Mouse (Mus musculus): Measurements from ENCODE around the gene Trpm3. TPM values are rescaled to one million over a fixed set of nuclear protein-coding genes. Genes with fewer than 3 reads are reported as not detected.

Gene Trpm3
- polyA plus RNA-seq, 1 experiment = 0.22 TPM

- peaks cover 1% of the 10 kb centered on the region for H3K4me1 ChIP-seq (ENCODE audit: control insufficient read depth, insufficient read depth, low read length)
- TF ChIP-seq POLR2A (IDR thresholded peaks at IDR 0.05; ENCODE audit: insufficient read depth, low read length) = no peak
- no peak for TF ChIP-seq EP300 (IDR thresholded peaks at IDR 0.05; ENCODE audit: insufficient read depth, low read depth, low read length)
- TF ChIP-seq CTCF (IDR thresholded peaks at IDR 0.05; ENCODE audit: low read depth, low read length) = no peak
- H3K27ac ChIP-seq (ENCODE audit: insufficient read depth, low read length) = no peak overlapping the region
- H3K36me3 ChIP-seq (ENCODE audit: control insufficient read depth, insufficient read depth, low read length, poor library complexity, severe bottlenecking) = no peaks in the 10 kb centered on the region
- H3K27me3 ChIP-seq (ENCODE audit: control insufficient read depth, insufficient read depth, low read length, poor library complexity, severe bottlenecking) = no peaks in the 10 kb centered on the region
- no peaks in the 10 kb centered on the region for H3K9me3 ChIP-seq (replicated peaks; ENCODE audit: control insufficient read depth, insufficient read depth, low read length, poor library complexity, severe bottlenecking)
- H3K4me3 ChIP-seq (ENCODE audit: low read depth, low read length) = no peak overlapping the region
- no peak overlapping the region for H3K9ac ChIP-seq (ENCODE audit: low read depth, poor library complexity, severe bottlenecking)
Measured at GRCm38 (mm10) chr19:22920949-22921348, 782.1 kb downstream of the Trpm3 start.

- Histone ChIP-seq H3K9me3 (replicated peaks; ENCODE audit: control insufficient read depth, insufficient read depth, low read length, poor library complexity, severe bottlenecking) (no peaks in the 10 kb centered on the region), H3K9ac (ENCODE audit: low read depth, poor library complexity, severe bottlenecking) (no peak overlapping the region), H3K36me3 (ENCODE audit: control insufficient read depth, insufficient read depth, low read length, poor library complexity, severe bottlenecking) (no peaks in the 10 kb centered on the region), H3K27ac (ENCODE audit: insufficient read depth, low read length) (no peak overlapping the region), H3K4me3 (ENCODE audit: low read depth, low read length) (no peak overlapping the region), H3K4me1 (ENCODE audit: control insufficient read depth, insufficient read depth, low read length) (no peaks in the 10 kb centered on the region), H3K27me3 (ENCODE audit: control insufficient read depth, insufficient read depth, low read length, poor library complexity, severe bottlenecking) (no peaks in the 10 kb centered on the region)
- no peak for TF ChIP-seq EP300 (IDR thresholded peaks at IDR 0.05; ENCODE audit: insufficient read depth, low read depth, low read length)
- TF ChIP-seq POLR2A (IDR thresholded peaks at IDR 0.05; ENCODE audit: insufficient read depth, low read length) = no peak
- no peak for TF ChIP-seq CTCF (IDR thresholded peaks at IDR 0.05; ENCODE audit: low read depth, low read length)
Measured at GRCm38 (mm10) chr19:22922871-22923670, 784.2 kb downstream of the Trpm3 start.

GRCm38 (mm10) chr19:22925284-22925683, 786.4 kb downstream of the Trpm3 start:
- no peak overlapping the region for H3K27ac ChIP-seq (ENCODE audit: insufficient read depth, low read length)
- no peaks in the 10 kb centered on the region for H3K4me1 ChIP-seq (ENCODE audit: control insufficient read depth, insufficient read depth, low read length)
- no peak overlapping the region for H3K9ac ChIP-seq (ENCODE audit: low read depth, poor library complexity, severe bottlenecking)
- TF ChIP-seq POLR2A (IDR thresholded peaks at IDR 0.05; ENCODE audit: insufficient read depth, low read length) (no peak), EP300 (IDR thresholded peaks at IDR 0.05; ENCODE audit: insufficient read depth, low read depth, low read length) (no peak), CTCF (IDR thresholded peaks at IDR 0.05; ENCODE audit: low read depth, low read length) (no peak)
- no peaks in the 10 kb centered on the region for H3K27me3 ChIP-seq (ENCODE audit: control insufficient read depth, insufficient read depth, low read length, poor library complexity, severe bottlenecking)
- no peaks in the 10 kb centered on the region for H3K9me3 ChIP-seq (replicated peaks; ENCODE audit: control insufficient read depth, insufficient read depth, low read length, poor library complexity, severe bottlenecking)
- H3K4me3 ChIP-seq (ENCODE audit: low read depth, low read length) = no peak overlapping the region
- no peaks in the 10 kb centered on the region for H3K36me3 ChIP-seq (ENCODE audit: control insufficient read depth, insufficient read depth, low read length, poor library complexity, severe bottlenecking)

- Histone ChIP-seq H3K4me1 (ENCODE audit: control insufficient read depth, insufficient read depth, low read length) (no peaks in the 10 kb centered on the region), H3K27me3 (ENCODE audit: control insufficient read depth, insufficient read depth, low read length, poor library complexity, severe bottlenecking) (no peaks in the 10 kb centered on the region), H3K9me3 (replicated peaks; ENCODE audit: control insufficient read depth, insufficient read depth, low read length, poor library complexity, severe bottlenecking) (no peaks in the 10 kb centered on the region), H3K4me3 (ENCODE audit: low read depth, low read length) (no peak overlapping the region), H3K9ac (ENCODE audit: low read depth, poor library complexity, severe bottlenecking) (no peak overlapping the region), H3K36me3 (ENCODE audit: control insufficient read depth, insufficient read depth, low read length, poor library complexity, severe bottlenecking) (no peaks in the 10 kb centered on the region), H3K27ac (ENCODE audit: insufficient read depth, low read length) (no peak overlapping the region)
- no peak for TF ChIP-seq POLR2A (IDR thresholded peaks at IDR 0.05; ENCODE audit: insufficient read depth, low read length)
- no peak for TF ChIP-seq CTCF (IDR thresholded peaks at IDR 0.05; ENCODE audit: low read depth, low read length)
- TF ChIP-seq EP300 (IDR thresholded peaks at IDR 0.05; ENCODE audit: insufficient read depth, low read depth, low read length) = no peak
Measured at GRCm38 (mm10) chr19:22926753-22927152, 787.9 kb downstream of the Trpm3 start.

- TF ChIP-seq EP300 (IDR thresholded peaks at IDR 0.05; ENCODE audit: insufficient read depth, low read depth, low read length) (no peak), POLR2A (IDR thresholded peaks at IDR 0.05; ENCODE audit: insufficient read depth, low read length) (no peak), CTCF (IDR thresholded peaks at IDR 0.05; ENCODE audit: low read depth, low read length) (no peak)
- H3K9me3 ChIP-seq (replicated peaks; ENCODE audit: control insufficient read depth, insufficient read depth, low read length, poor library complexity, severe bottlenecking) = no peaks in the 10 kb centered on the region
- no peaks in the 10 kb centered on the region for H3K36me3 ChIP-seq (ENCODE audit: control insufficient read depth, insufficient read depth, low read length, poor library complexity, severe bottlenecking)
- H3K27ac ChIP-seq (ENCODE audit: insufficient read depth, low read length) = no peak overlapping the region
- no peak overlapping the region for H3K4me3 ChIP-seq (ENCODE audit: low read depth, low read length)
- no peaks in the 10 kb centered on the region for H3K4me1 ChIP-seq (ENCODE audit: control insufficient read depth, insufficient read depth, low read length)
- no peaks in the 10 kb centered on the region for H3K27me3 ChIP-seq (ENCODE audit: control insufficient read depth, insufficient read depth, low read length, poor library complexity, severe bottlenecking)
- no peak overlapping the region for H3K9ac ChIP-seq (ENCODE audit: low read depth, poor library complexity, severe bottlenecking)
Measured at GRCm38 (mm10) chr19:22928366-22928765, 789.5 kb downstream of the Trpm3 start.

GRCm38 (mm10) chr19:22929768-22930167, 790.9 kb downstream of the Trpm3 start:
- TF ChIP-seq POLR2A (IDR thresholded peaks at IDR 0.05; ENCODE audit: insufficient read depth, low read length) (no peak), CTCF (IDR thresholded peaks at IDR 0.05; ENCODE audit: low read depth, low read length) (no peak), EP300 (IDR thresholded peaks at IDR 0.05; ENCODE audit: insufficient read depth, low read depth, low read length) (no peak)
- no peaks in the 10 kb centered on the region for H3K27me3 ChIP-seq (ENCODE audit: control insufficient read depth, insufficient read depth, low read length, poor library complexity, severe bottlenecking)

More at GRCm38 (mm10) chr19:22929768-22930167, 790.9 kb downstream of the Trpm3 start:
- Histone ChIP-seq H3K9me3 (replicated peaks; ENCODE audit: control insufficient read depth, insufficient read depth, low read length, poor library complexity, severe bottlenecking) (no peaks in the 10 kb centered on the region), H3K27ac (ENCODE audit: insufficient read depth, low read length) (no peak overlapping the region), H3K4me3 (ENCODE audit: low read depth, low read length) (no peak overlapping the region), H3K9ac (ENCODE audit: low read depth, poor library complexity, severe bottlenecking) (no peak overlapping the region), H3K36me3 (ENCODE audit: control insufficient read depth, insufficient read depth, low read length, poor library complexity, severe bottlenecking) (no peaks in the 10 kb centered on the region), H3K4me1 (ENCODE audit: control insufficient read depth, insufficient read depth, low read length) (no peaks in the 10 kb centered on the region)
